Mouse (Mus musculus) neutrophil, adult 5-6 weeks (primary cell): ENCODE data around the gene Gm17949. TPM values are rescaled to one million over a fixed set of nuclear protein-coding genes. Genes with fewer than 3 reads are reported as not detected.

Experiments
- total RNA-seq: library from RNA; stranded (forward); fragments of 200-1000 nt; gene quantifications from 2 replicates; pipeline ENCODE4 v1.2.3, GENCODE M21; 2017

Gm17949 gene
- total RNA-seq, 1 experiment from 2014 or later, result not detected

Other genes starting within 250 kb of the Gm17949 start
- gene Dus3l, start 246.7 kb upstream of the Gm17949 start, total RNA-seq, result 25.9 and 27.0 TPM in 2 replicates
- gene Prr22, start 241.2 kb upstream of the Gm17949 start, total RNA-seq, result 0.25 and 0.58 TPM in 2 replicates
- 8.6 and 11.1 TPM in 2 replicates for gene Rfx2, start 180.5 kb upstream of the Gm17949 start, total RNA-seq
- not detected in 2 replicates for gene Acsbg2, start 137.0 kb upstream of the Gm17949 start, total RNA-seq
- gene 1700061G19Rik, start 136.0 kb upstream of the Gm17949 start, total RNA-seq, result not detected in 2 replicates
- gene Mllt1, start 76.1 kb upstream of the Gm17949 start, total RNA-seq, result 13.0 and 13.8 TPM in 2 replicates
- gene Acer1, start 29.3 kb upstream of the Gm17949 start, total RNA-seq, result not detected in 2 replicates
- gene Clpp, start 21.2 kb upstream of the Gm17949 start, total RNA-seq, result 23.0 and 28.9 TPM in 2 replicates
- gene Alkbh7, start 14.1 kb upstream of the Gm17949 start, total RNA-seq, result 10.6 and 17.9 TPM in 2 replicates
- gene Pspn, start 11.5 kb upstream of the Gm17949 start, total RNA-seq, result not detected in 2 replicates
- gene Gtf2f1, start 181 bp upstream of the Gm17949 start, total RNA-seq, result 56.5 and 56.7 TPM in 2 replicates
- 54.5 and 58.2 TPM in 2 replicates for gene Khsrp, start 20.1 kb downstream of the Gm17949 start, total RNA-seq
- not detected in 2 replicates for gene Slc25a41, start 30.2 kb downstream of the Gm17949 start, total RNA-seq
- 3.3 TPM in 2 replicates for gene Crb3, start 47.6 kb downstream of the Gm17949 start, total RNA-seq
- gene Slc25a23, start 48.4 kb downstream of the Gm17949 start, total RNA-seq, result 3.4 and 3.6 TPM in 2 replicates
- gene Dennd1c, start 67.0 kb downstream of the Gm17949 start, total RNA-seq, result 145 and 158 TPM in 2 replicates
- gene Tubb4a, start 76.3 kb downstream of the Gm17949 start, total RNA-seq, result 0.37 and 0.70 TPM in 2 replicates
- 1.7 and 2.0 TPM in 2 replicates for gene Tnfsf9, start 93.9 kb downstream of the Gm17949 start, total RNA-seq
- not detected in 2 replicates for gene Cd70, start 138.3 kb downstream of the Gm17949 start, total RNA-seq
- gene Tnfsf14, start 182.7 kb downstream of the Gm17949 start, total RNA-seq, result 79.1 and 86.9 TPM in 2 replicates
- 164 TPM in 2 replicates for gene C3, start 216.7 kb downstream of the Gm17949 start, total RNA-seq
- gene Gpr108, start 237.0 kb downstream of the Gm17949 start, total RNA-seq, result 26.2 and 34.1 TPM in 2 replicates
- gene Trip10, start 238.0 kb downstream of the Gm17949 start, total RNA-seq, result 3.4 and 4.1 TPM in 2 replicates